Mouse (Mus musculus) liver, embryonic 14.5 days (tissue): ENCODE measurements at regions not wholly inside any gene's neighbourhood (a gene's known extent, or its start where the extent isn't known, plus 50 kb on each side); places are given as distances from the start of the nearest gene placed in this dataset.

Source experiments
- ATAC-seq: fragments of 200-750 bp; cut with Nextera tagmentation; 2 replicates; pipeline ENCODE4 v1.8.0; 2017; ENCODE audit warnings: moderate number of reproducible peaks, mild to moderate bottlenecking, moderate library complexity; ENCODE audit not compliant: insufficient read depth
- DNase-seq, 3 experiments: peaks; one replicate each; pipeline ENCODE4 v3.0.0-alpha.2; 2012 to 2013; ENCODE audit warnings: low read depth in 3 of 3, low spot score in 3 of 3
- H3K27ac ChIP-seq: fragments of 300-500 bp; sonication (generic); 2 replicates; pipeline ENCODE4 v1.5.1; 2014; ENCODE audit warnings: moderate library complexity, mild to moderate bottlenecking, control low read depth, inconsistent platforms
- H3K27me3 ChIP-seq: fragments of 300-500 bp; sonication (generic); 2 replicates; pipeline ENCODE4 v1.6.1; 2014; ENCODE audit warnings: mild to moderate bottlenecking, low read length, moderate library complexity; ENCODE audit not compliant: control insufficient read depth, insufficient read depth
- H3K36me3 ChIP-seq: fragments of 300-500 bp; sonication (generic); replicated peaks from 2 replicates; pipeline ENCODE4 v1.6.1; 2014; ENCODE audit warnings: low read depth; ENCODE audit not compliant: control insufficient read depth, insufficient read depth
- H3K4me1 ChIP-seq, 2 experiments: fragments of 200-500 bp in 1 of 2; fragments of 300-500 bp in 1 of 2; sonication (generic) in 1 of 2; replicated peaks; 2 replicates each; pipeline ENCODE4 v1.6.1; 2012 to 2014; ENCODE audit warnings: antibody characterized with exemption in 1 of 2, inconsistent platforms in 1 of 2, low read length in 1 of 2; ENCODE audit not compliant: control insufficient read depth in 2 of 2, insufficient read depth in 2 of 2
- H3K4me2 ChIP-seq: fragments of 300-500 bp; sonication (generic); 2 replicates; pipeline ENCODE4 v1.6.1; 2014; ENCODE audit warnings: low read depth, mild to moderate bottlenecking, control low read depth, moderate library complexity
- H3K4me3 ChIP-seq, 2 experiments: fragments of 200-500 bp in 1 of 2; fragments of 300-500 bp in 1 of 2; sonication (generic) in 1 of 2; 2 replicates each; pipeline ENCODE4 v1.5.1; 2012 to 2014; ENCODE audit warnings: low read depth in 2 of 2, low read length in 2 of 2, mild to moderate bottlenecking in 2 of 2, control low read depth in 1 of 2, inconsistent platforms in 1 of 2, moderate library complexity in 1 of 2; ENCODE audit not compliant: insufficient read depth in 1 of 2
- H3K9ac ChIP-seq: fragments of 300-500 bp; sonication (generic); replicated peaks from 2 replicates; pipeline ENCODE4 v1.6.1; 2014; ENCODE audit warnings: mild to moderate bottlenecking, control low read depth, moderate library complexity
- H3K9me3 ChIP-seq: fragments of 300-500 bp; sonication (generic); 2 replicates; pipeline ENCODE4 v1.6.1; 2016; ENCODE audit warnings: low read length, mixed read lengths; ENCODE audit not compliant: control insufficient read depth
- CTCF ChIP-seq: IDR thresholded peaks from 2 replicates; pipeline ENCODE4 v1.5.1; 2016; ENCODE audit warnings: antibody characterized with exemption, low read depth, control low read depth
- EP300 ChIP-seq: IDR thresholded peaks from 2 replicates; pipeline ENCODE4 v1.6.1; 2016; ENCODE audit warnings: antibody characterized with exemption, low read depth
- WGBS: fragments of 180-500 bp; shearing (Covaris S2); extraction: QIAGEN DNeasy Blood & Tissue Kit; methylation state at CpG from one replicate; pipeline ENCODE4 v1.1.7; 2014; ENCODE audit not compliant: insufficient replicate concordance; 5-methylcytosine and 5-hydroxymethylcytosine counted together

- no peaks in the 10 kb centered on the region for H3K4me1 ChIP-seq
- no peaks in the 10 kb centered on the region for H3K27me3 ChIP-seq
- H3K4me3 ChIP-seq, result no peak overlapping the region
- no peak overlapping the region for H3K4me2 ChIP-seq
- 63% methylated on average over 6 of the region's 6 CpGs for WGBS
- no peak for ATAC-seq
- no peak overlapping the region for H3K9ac ChIP-seq
- no peaks in the 10 kb centered on the region for H3K9me3 ChIP-seq
- TF ChIP-seq CTCF, result no peak
- TF ChIP-seq EP300, result no peak
- no peak for DNase-seq
- H3K36me3 ChIP-seq, result no peaks in the 10 kb centered on the region
- H3K27ac ChIP-seq, result no peak overlapping the region
These were observed 259.1 kb downstream of the Dysf start for GRCm38 (mm10) chr6:84267526-84267925.

- Histone ChIP-seq H3K4me1 (no peaks in the 10 kb centered on the region), H3K27ac (no peak overlapping the region), H3K27me3 (no peaks in the 10 kb centered on the region), H3K4me2 (no peak overlapping the region), H3K9me3 (no peaks in the 10 kb centered on the region), H3K9ac (no peak overlapping the region), H3K4me3 (no peak overlapping the region), H3K36me3 (no peaks in the 10 kb centered on the region)
- ATAC-seq (no peak), DNase-seq (no peak)
- no peak for TF ChIP-seq EP300
- no peak for TF ChIP-seq CTCF
- 36% methylated on average over 13 of the region's 13 CpGs for WGBS
These were observed 258.3 kb downstream of the Dysf start for GRCm38 (mm10) chr6:84266736-84267135.

GRCm38 (mm10) chr6:84264681-84265080 is 256.3 kb downstream of the Dysf start:
- ATAC-seq, result no peak
- WGBS, result 44% methylated on average over 4 of the region's 4 CpGs
- no peak overlapping the region for H3K4me3 ChIP-seq

GRCm38 (mm10) chr6:84263686-84264085 is 255.3 kb downstream of the Dysf start:
- H3K4me3 ChIP-seq, result no peak overlapping the region
- 25% methylated on average over 2 of the region's 2 CpGs for WGBS
- TF ChIP-seq EP300 (no peak), CTCF (no peak)
- H3K27me3 ChIP-seq, result no peaks in the 10 kb centered on the region
- no peak for DNase-seq
- no peaks in the 10 kb centered on the region for H3K36me3 ChIP-seq
- no peak overlapping the region for H3K27ac ChIP-seq
- no peaks in the 10 kb centered on the region for H3K4me1 ChIP-seq
- no peak overlapping the region for H3K4me2 ChIP-seq
- H3K9me3 ChIP-seq, result no peaks in the 10 kb centered on the region
- no peak overlapping the region for H3K9ac ChIP-seq
- no peak for ATAC-seq

More at GRCm38 (mm10) chr6:84264681-84265080, 256.3 kb downstream of the Dysf start:
- TF ChIP-seq EP300 (no peak), CTCF (no peak)
- H3K36me3 ChIP-seq, result no peaks in the 10 kb centered on the region
- H3K9me3 ChIP-seq, result no peaks in the 10 kb centered on the region
- no peaks in the 10 kb centered on the region for H3K4me1 ChIP-seq
- no peak overlapping the region for H3K9ac ChIP-seq
- no peaks in the 10 kb centered on the region for H3K27me3 ChIP-seq
- no peak overlapping the region for H3K4me2 ChIP-seq
- H3K27ac ChIP-seq, result no peak overlapping the region
- no peak for DNase-seq

- TF ChIP-seq CTCF (no peak), EP300 (no peak)
- no peaks in the 10 kb centered on the region for H3K36me3 ChIP-seq
- ATAC-seq, result no peak
- H3K4me3 ChIP-seq, result no peak overlapping the region
- H3K9ac ChIP-seq, result no peak overlapping the region
- no peak overlapping the region for H3K4me2 ChIP-seq
- 25% methylated on average over 6 of the region's 6 CpGs for WGBS
- no peak for DNase-seq
- H3K27ac ChIP-seq, result no peak overlapping the region
- no peaks in the 10 kb centered on the region for H3K4me1 ChIP-seq
- H3K27me3 ChIP-seq, result no peaks in the 10 kb centered on the region
- no peaks in the 10 kb centered on the region for H3K9me3 ChIP-seq
These were observed 254.4 kb downstream of the Dysf start for GRCm38 (mm10) chr6:84262766-84263165.

GRCm38 (mm10) chr6:84261483-84261882 is 253.1 kb downstream of the Dysf start:
- 0 out of 2 replicates have a peak, but pooled peaks have one; percentile 5 for TF ChIP-seq CTCF
- no peak for TF ChIP-seq EP300
- 63% methylated on average over 3 of the region's 3 CpGs for WGBS
- no peaks in the 10 kb centered on the region for H3K27me3 ChIP-seq
- H3K9me3 ChIP-seq, result no peaks in the 10 kb centered on the region
- no peaks in the 10 kb centered on the region for H3K36me3 ChIP-seq
- no peak overlapping the region for H3K9ac ChIP-seq
- H3K4me1 ChIP-seq, result no peaks in the 10 kb centered on the region
- H3K27ac ChIP-seq, result no peak overlapping the region
- no peak overlapping the region for H3K4me3 ChIP-seq
- H3K4me2 ChIP-seq, result no peak overlapping the region
- no peak for DNase-seq
- no peak for ATAC-seq
